Mouse (Mus musculus) heart, postnatal 0 days (tissue): ENCODE data around the gene Wdr78.

Experiments used
- CTCF ChIP-seq: IDR thresholded peaks from 2 replicates; pipeline ENCODE4 v1.5.1; 2016; ENCODE audit warnings: antibody characterized with exemption, control low read depth, low read depth
- EP300 ChIP-seq: IDR thresholded peaks from 2 replicates; pipeline ENCODE4 v1.6.1; 2016; ENCODE audit warnings: antibody characterized with exemption, low read depth

GRCm38 (mm10) chr4:102988526-102988925 lies 125.8 kb downstream of the Wdr78 start:
- TF ChIP-seq EP300 (no peak), CTCF (no peak)
